Mouse (Mus musculus) stomach, embryonic 14.5 days (tissue): ENCODE results near the gene Fyn. TPM values are rescaled to one million over a fixed set of nuclear protein-coding genes. Genes with fewer than 3 reads are reported as not detected.
A peak's percentile ranks its signal among the peaks of the same experiment; 100 is the strongest.

Source experiments
- ATAC-seq: fragments of 200-750 bp; cut with Nextera tagmentation; 2 replicates; pipeline ENCODE4 v1.8.0; 2017; ENCODE audit warnings: low read depth, moderate TSS enrichment; ENCODE audit not compliant: insufficient number of reproducible peaks, insufficient read depth, low FRiP score
- H3K27ac ChIP-seq: fragments of 300-500 bp; sonication (generic); 2 replicates; pipeline ENCODE4 v1.5.1; 2014; ENCODE audit warnings: mild to moderate bottlenecking, low read length, moderate library complexity, mixed read lengths
- H3K27me3 ChIP-seq: fragments of 300-500 bp; sonication (generic); 2 replicates; pipeline ENCODE4 v1.6.1; 2014; ENCODE audit warnings: low read length, control low read depth, mixed read lengths; ENCODE audit not compliant: control insufficient read depth, insufficient read depth
- H3K36me3 ChIP-seq: fragments of 300-500 bp; sonication (generic); 2 replicates; pipeline ENCODE4 v1.6.1; 2014; ENCODE audit warnings: mild to moderate bottlenecking, control low read depth, low read length, moderate library complexity, mixed read lengths; ENCODE audit not compliant: control insufficient read depth, insufficient read depth
- H3K4me1 ChIP-seq: fragments of 300-500 bp; sonication (generic); 2 replicates; pipeline ENCODE4 v1.6.1; 2014; ENCODE audit warnings: low read length, control low read depth, mixed read lengths; ENCODE audit not compliant: control insufficient read depth, insufficient read depth
- H3K4me2 ChIP-seq: fragments of 300-500 bp; sonication (generic); replicated peaks from 2 replicates; pipeline ENCODE4 v1.6.1; 2014; ENCODE audit warnings: low read depth, low read length, control low read depth
- H3K4me3 ChIP-seq: fragments of 300-500 bp; sonication (generic); 2 replicates; pipeline ENCODE4 v1.5.1; 2014; ENCODE audit warnings: low read depth, low read length, control low read depth
- H3K9ac ChIP-seq: fragments of 300-500 bp; sonication (generic); replicated peaks from 2 replicates; pipeline ENCODE4 v1.6.1; 2014; ENCODE audit warnings: low read depth, mild to moderate bottlenecking, control low read depth, low read length, moderate library complexity, mixed read lengths
- H3K9me3 ChIP-seq: fragments of 300-500 bp; sonication (generic); 2 replicates; pipeline ENCODE4 v1.6.1; 2016; ENCODE audit warnings: low read depth, low read length, control low read depth; ENCODE audit not compliant: control insufficient read depth
- WGBS: fragments of 180-500 bp; shearing (Covaris S2); extraction: QIAGEN DNeasy Blood & Tissue Kit; methylation state at CpG from one replicate; pipeline ENCODE4 v1.1.7; 2014; 5-methylcytosine and 5-hydroxymethylcytosine counted together
- polyA plus RNA-seq: library from polyadenylated mRNA; unstranded; fragments of >200 nt; fragmentation: Nextera tagmentation; extraction: Ambion mirVana; gene quantifications from 2 replicates; pipeline ENCODE4 v1.2.1, GENCODE M21; 2014

Gene Fyn
- polyA plus RNA-seq, 1 experiment from 2014 or later = 32.3 TPM

GRCm38 (mm10) chr10:39339189-39339968 is 29.3 kb upstream of the Fyn start:
- Histone ChIP-seq H3K9me3 (no peaks in the 10 kb centered on the region), H3K27me3 (no peaks in the 10 kb centered on the region), H3K9ac (no peak overlapping the region), H3K4me1 (no peaks in the 10 kb centered on the region), H3K36me3 (no peaks in the 10 kb centered on the region), H3K4me2 (no peak overlapping the region), H3K27ac (no peak overlapping the region), H3K4me3 (no peak overlapping the region)
- WGBS = 55% methylated on average over 2 of the region's 2 CpGs
- no peak for ATAC-seq

GRCm38 (mm10) chr10:39339969-39340236 is 28.8 kb upstream of the Fyn start:
- H3K27me3 ChIP-seq = no peaks in the 10 kb centered on the region
- ATAC-seq = no peak
- H3K9ac ChIP-seq = no peak overlapping the region
- H3K4me1 ChIP-seq = no peaks in the 10 kb centered on the region
- no peaks in the 10 kb centered on the region for H3K9me3 ChIP-seq
- WGBS = 84% methylated on average over 2 of the region's 2 CpGs
- H3K27ac ChIP-seq = no peak overlapping the region
- H3K36me3 ChIP-seq = no peaks in the 10 kb centered on the region
- no peak overlapping the region for H3K4me2 ChIP-seq
- no peak overlapping the region for H3K4me3 ChIP-seq

- Histone ChIP-seq H3K36me3 (no peaks in the 10 kb centered on the region), H3K4me1 (no peaks in the 10 kb centered on the region), H3K4me2 (no peak overlapping the region), H3K27me3 (no peaks in the 10 kb centered on the region), H3K9ac (no peak overlapping the region), H3K9me3 (no peaks in the 10 kb centered on the region), H3K4me3 (no peak overlapping the region), H3K27ac (no peak overlapping the region)
- ATAC-seq = no peak
- WGBS = 54% methylated on average over 1 of the region's 1 CpGs
Observed at GRCm38 (mm10) chr10:39343551-39343950, 25.1 kb upstream of the Fyn start.

GRCm38 (mm10) chr10:39345921-39346320 is 22.7 kb upstream of the Fyn start:
- WGBS = 66% methylated on average over 1 of the region's 1 CpGs
- ATAC-seq = no peak

GRCm38 (mm10) chr10:39349781-39350364 is 18.8 kb upstream of the Fyn start:
- H3K27me3 ChIP-seq = no peaks in the 10 kb centered on the region
- H3K4me3 ChIP-seq = no peak overlapping the region
- no peak overlapping the region for H3K4me2 ChIP-seq
- H3K4me1 ChIP-seq = no peaks in the 10 kb centered on the region
- WGBS = 94% methylated on average over 14 of the region's 14 CpGs
- no peak overlapping the region for H3K27ac ChIP-seq
- H3K36me3 ChIP-seq = no peaks in the 10 kb centered on the region
- no peak for ATAC-seq
- H3K9ac ChIP-seq = no peak overlapping the region
- no peaks in the 10 kb centered on the region for H3K9me3 ChIP-seq

More at GRCm38 (mm10) chr10:39345921-39346320, 22.7 kb upstream of the Fyn start:
- H3K27me3 ChIP-seq = no peaks in the 10 kb centered on the region
- H3K36me3 ChIP-seq = no peaks in the 10 kb centered on the region
- H3K9me3 ChIP-seq = no peaks in the 10 kb centered on the region
- no peak overlapping the region for H3K27ac ChIP-seq
- no peak overlapping the region for H3K9ac ChIP-seq
- no peak overlapping the region for H3K4me2 ChIP-seq
- no peak overlapping the region for H3K4me3 ChIP-seq
- H3K4me1 ChIP-seq = no peaks in the 10 kb centered on the region

- no peaks in the 10 kb centered on the region for H3K4me1 ChIP-seq
- 93% methylated on average over 4 of the region's 4 CpGs for WGBS
- ATAC-seq = no peak
- H3K27ac ChIP-seq = no peak overlapping the region
- no peaks in the 10 kb centered on the region for H3K36me3 ChIP-seq
- no peak overlapping the region for H3K4me2 ChIP-seq
- no peak overlapping the region for H3K9ac ChIP-seq
- H3K4me3 ChIP-seq = no peak overlapping the region
- no peaks in the 10 kb centered on the region for H3K27me3 ChIP-seq
- H3K9me3 ChIP-seq = no peaks in the 10 kb centered on the region
Observed at GRCm38 (mm10) chr10:39364196-39364595, 4.5 kb upstream of the Fyn start.

- Histone ChIP-seq H3K36me3 (no peaks in the 10 kb centered on the region; the same call in 1 of the 2 replicates), H3K27ac (peak overlapping the region; percentile 91), H3K9ac (peak overlapping the region; percentile 87), H3K4me1 (peaks cover 10% of the 10 kb centered on the region), H3K27me3 (no peaks in the 10 kb centered on the region), H3K4me3 (peak overlapping the region; percentile 97), H3K9me3 (no peaks in the 10 kb centered on the region), H3K4me2 (peak overlapping the region; percentile 72)
- WGBS = under 1% methylated on average over 44 of the region's 44 CpGs
- peak; percentile 99 for ATAC-seq
Observed at GRCm38 (mm10) chr10:39369502-39369931, 862 bp downstream of the Fyn start.

- peak; percentile 43 for ATAC-seq
- H3K9me3 ChIP-seq = no peaks in the 10 kb centered on the region
- H3K4me3 ChIP-seq = peak overlapping the region; percentile 97
- H3K36me3 ChIP-seq = no peaks in the 10 kb centered on the region; the same call in 1 of the 2 replicates
- peak overlapping the region; percentile 87 for H3K9ac ChIP-seq
- peaks cover 10% of the 10 kb centered on the region for H3K4me1 ChIP-seq
- peak overlapping the region; percentile 72 for H3K4me2 ChIP-seq
- H3K27me3 ChIP-seq = no peaks in the 10 kb centered on the region
- peak overlapping the region; percentile 91 for H3K27ac ChIP-seq
- under 1% methylated on average over 56 of the region's 68 CpGs for WGBS
Observed at GRCm38 (mm10) chr10:39369977-39370785, 1.5 kb downstream of the Fyn start.
